Mouse (Mus musculus): ENCODE data around the gene Dus3l. TPM values are rescaled to one million over a fixed set of nuclear protein-coding genes. Genes with fewer than 3 reads are reported as not detected.

Gene Dus3l
- total RNA-seq, 2 experiments from 2014 or later = 69.0 to 73.5 TPM

DNA sequence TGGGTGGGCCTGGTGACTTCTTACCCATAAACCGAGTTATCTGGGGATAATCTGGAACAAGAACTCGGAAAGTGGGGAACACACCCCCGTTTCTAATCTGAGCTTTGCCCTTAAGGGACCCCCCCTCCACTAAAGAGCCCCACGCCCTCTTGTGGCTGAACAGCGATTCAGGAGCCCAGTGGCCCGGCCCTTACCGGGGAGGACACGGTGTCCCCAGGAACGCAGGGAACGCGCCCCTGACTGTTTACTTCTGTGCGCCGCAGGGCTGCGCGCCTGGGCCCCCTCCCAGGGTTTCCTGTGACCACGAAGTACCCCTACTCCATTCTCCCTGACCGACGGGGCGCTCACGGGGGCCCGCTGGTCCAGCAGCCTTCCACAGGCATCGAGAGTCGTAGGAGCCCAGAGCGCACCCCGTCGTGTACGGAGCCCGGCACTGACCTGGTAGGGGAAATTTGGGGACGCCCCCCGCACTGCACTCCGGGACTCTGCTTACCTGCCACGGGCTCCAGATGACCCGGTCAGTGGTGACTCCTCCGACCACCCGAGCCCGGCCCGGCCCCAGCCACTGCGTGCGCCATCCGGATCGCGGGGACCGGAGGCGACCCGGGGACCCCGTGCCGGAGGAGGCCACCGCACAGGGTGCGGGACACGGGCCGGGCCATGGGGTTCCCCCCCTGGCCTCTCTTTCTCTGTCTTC lies 7.7 kb upstream of the Dus3l start:
- DNase-seq (ENCODE audit: extremely low spot score in 1 of 2, low spot score in 2 of 2) = no peak
- H3K4me3 ChIP-seq = peak overlapping the region; percentile 36
- intact Hi-C loops (cut with DNase I) = loop anchor here (1.0 kb wide), 1 partner anchor 40 kb away; the partner anchor contains the start of gene Ndufa11
- peak; percentile 41 for TF ChIP-seq CTCF (IDR thresholded peaks at IDR 0.05)
- H3K27ac ChIP-seq = no peak overlapping the region

DNA sequence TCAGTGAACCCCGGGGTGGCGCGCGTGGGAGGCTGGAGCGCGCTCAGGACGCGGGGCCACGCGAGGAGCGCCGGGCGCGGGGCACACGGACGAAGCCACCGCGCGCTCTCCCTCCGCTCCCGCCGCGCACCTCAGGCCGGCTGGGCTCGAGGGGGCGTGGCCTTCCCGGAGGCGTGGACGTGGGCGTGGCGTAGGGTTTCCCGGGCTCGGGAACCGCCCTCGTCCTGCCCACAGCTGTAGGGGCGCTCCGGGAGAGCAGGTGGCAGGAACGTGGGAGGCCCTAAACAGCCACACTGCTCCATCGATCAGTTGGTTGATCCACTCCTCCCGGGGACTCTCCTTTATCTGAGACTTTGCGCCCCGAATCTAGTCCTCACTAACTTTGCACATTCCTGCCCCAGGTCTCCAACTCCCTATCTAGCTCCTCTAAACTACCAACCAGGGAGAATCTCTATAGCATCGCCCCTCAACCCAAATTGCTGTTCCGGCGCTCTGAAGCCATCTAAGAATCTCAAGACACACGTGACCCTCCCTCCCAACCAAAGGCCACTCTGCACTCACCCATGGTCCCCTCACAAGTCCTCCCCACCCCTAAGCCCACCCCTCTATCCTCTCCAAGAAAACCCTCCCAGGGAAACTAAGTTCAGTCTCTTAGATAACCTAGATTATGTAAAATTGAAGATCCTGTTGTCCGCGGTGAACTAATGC lies 7.0 kb upstream of the Dus3l start, which contains the start of gene Nrtn:
Gene Nrtn (minus strand): TSS at position 115 of the 708 bp plus-strand sequence.
- no peak for TF ChIP-seq CTCF (IDR thresholded peaks at IDR 0.05)
- peak within 1 kb of the TSS; percentile 36 for H3K4me3 ChIP-seq
- intact Hi-C loops (cut with DNase I) = loop anchor here (1.0 kb wide), 1 partner anchor 40 kb away; the partner anchor contains the start of gene Ndufa11
- peak; percentile 68 to 75 for DNase-seq (ENCODE audit: extremely low spot score in 1 of 2, low spot score in 2 of 2)
- no peak within 1 kb of the TSS for H3K27ac ChIP-seq

DNA sequence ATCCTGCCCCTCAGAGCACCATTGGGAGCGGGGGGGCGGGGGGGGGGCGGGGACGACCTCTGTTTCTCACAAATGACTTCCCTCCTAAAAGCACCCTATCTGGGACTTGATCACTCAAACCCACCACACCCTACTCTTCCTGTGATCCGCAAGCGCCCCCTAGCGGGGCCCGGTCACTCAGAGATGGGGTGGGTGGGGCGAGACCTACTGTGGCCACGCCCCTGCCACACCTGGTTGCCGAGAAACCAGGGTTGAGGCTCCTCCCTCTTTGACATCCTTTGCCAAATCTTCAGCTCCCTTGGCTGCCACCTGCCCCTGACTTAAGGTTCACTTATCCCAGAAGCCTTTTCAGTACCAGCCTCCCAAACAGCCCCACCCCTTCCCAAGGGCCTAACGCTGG lies 6.4 kb upstream of the Dus3l start:
- TF ChIP-seq CTCF (IDR thresholded peaks at IDR 0.05) = peak; percentile 64
- DNase-seq (ENCODE audit: extremely low spot score in 1 of 2, low spot score in 2 of 2) = peak; percentile 60 to 64
- H3K4me3 ChIP-seq = no peak overlapping the region
- no peak overlapping the region for H3K27ac ChIP-seq
- intact Hi-C loops (cut with DNase I) = no loop called here

DNA sequence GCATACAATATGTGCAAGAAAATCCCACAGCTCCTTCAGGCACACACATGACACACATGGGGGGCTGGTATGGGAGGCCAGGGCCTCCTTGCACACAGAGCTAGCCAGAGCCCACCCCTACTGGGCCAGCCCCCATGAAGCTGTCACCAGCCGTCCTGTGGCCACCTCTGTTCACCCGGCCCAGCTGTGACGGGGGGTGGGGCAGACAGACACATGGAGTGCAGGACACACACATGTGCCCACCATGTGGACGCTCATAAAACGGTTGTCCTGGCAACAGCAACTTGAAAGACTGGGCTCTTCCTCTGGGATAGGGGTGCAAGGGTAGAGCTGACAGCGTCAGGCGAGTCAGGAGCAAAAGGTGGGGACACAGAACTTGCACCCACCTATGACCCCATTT lies 5.3 kb upstream of the Dus3l start:
- TF ChIP-seq CTCF (IDR thresholded peaks at IDR 0.05) = no peak
- no peak overlapping the region for H3K27ac ChIP-seq
- DNase-seq (ENCODE audit: extremely low spot score in 1 of 2, low spot score in 2 of 2) = no peak
- no peak overlapping the region for H3K4me3 ChIP-seq
- intact Hi-C loops (cut with DNase I) = no loop called here

DNA sequence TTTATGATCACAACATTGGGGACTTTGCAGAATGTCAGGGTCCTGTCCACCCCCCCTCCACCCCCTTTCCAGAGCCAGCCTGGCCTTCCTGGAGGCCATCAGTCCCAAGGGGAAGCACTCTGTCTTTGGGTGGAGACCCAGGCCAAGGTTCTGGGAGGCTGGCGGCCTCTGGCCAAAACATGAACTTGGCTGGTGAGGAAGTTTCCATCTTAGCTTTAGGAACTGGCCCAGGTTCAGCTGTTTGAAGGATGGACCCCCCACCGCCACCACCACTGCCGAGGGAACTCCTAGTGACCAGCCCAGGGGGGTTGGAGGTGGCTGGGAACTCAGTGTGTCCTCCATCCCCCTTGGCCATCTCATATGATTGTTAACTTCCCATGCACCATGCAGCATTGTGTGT lies 3.5 kb upstream of the Dus3l start:
- no peak for DNase-seq (ENCODE audit: extremely low spot score in 1 of 2, low spot score in 2 of 2)
- intact Hi-C loops (cut with DNase I) = loop anchor here (5.0 kb wide), 2 partner anchors 89 to 149 kb away; partner anchors contain the start of genes Ranbp3 and Rpl36
- H3K27ac ChIP-seq = no peak overlapping the region
- H3K4me3 ChIP-seq = no peak overlapping the region
- no peak for TF ChIP-seq CTCF (IDR thresholded peaks at IDR 0.05)

DNA sequence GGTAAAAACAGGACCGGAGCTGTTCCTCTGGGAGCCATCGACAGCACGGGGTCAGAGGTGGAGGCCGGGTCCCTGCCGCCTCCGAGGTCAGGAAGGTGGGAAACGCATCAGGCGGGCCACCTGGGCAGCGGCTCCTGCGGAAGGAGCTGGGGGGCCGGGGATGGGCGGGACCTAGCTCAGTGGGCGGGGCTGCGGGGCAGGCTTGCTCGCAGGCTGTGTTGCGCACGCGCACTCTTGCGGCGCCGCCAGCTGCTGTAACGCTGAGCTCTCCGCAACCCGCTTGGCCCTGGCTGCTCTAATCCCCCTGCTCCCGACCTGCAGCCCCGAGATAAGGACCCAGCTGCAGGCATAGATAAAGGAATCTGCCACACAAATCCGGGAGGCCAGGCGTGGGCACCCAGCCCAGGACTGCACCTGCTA lies 2.6 kb upstream of the Dus3l start:
- intact Hi-C loops (cut with DNase I) = loop anchor here (2.0 to 5.0 kb wide), 3 partner anchors 45 to 150 kb away; partner anchors contain the start of genes Ndufa11, Ranbp3 and Rpl36
- no peak for TF ChIP-seq CTCF (IDR thresholded peaks at IDR 0.05)
- H3K27ac ChIP-seq = peak overlapping the region; percentile 92
- DNase-seq (ENCODE audit: extremely low spot score in 1 of 2, low spot score in 2 of 2) = peak; percentile 82 to 89
- peak overlapping the region; percentile 62 for H3K4me3 ChIP-seq

DNA sequence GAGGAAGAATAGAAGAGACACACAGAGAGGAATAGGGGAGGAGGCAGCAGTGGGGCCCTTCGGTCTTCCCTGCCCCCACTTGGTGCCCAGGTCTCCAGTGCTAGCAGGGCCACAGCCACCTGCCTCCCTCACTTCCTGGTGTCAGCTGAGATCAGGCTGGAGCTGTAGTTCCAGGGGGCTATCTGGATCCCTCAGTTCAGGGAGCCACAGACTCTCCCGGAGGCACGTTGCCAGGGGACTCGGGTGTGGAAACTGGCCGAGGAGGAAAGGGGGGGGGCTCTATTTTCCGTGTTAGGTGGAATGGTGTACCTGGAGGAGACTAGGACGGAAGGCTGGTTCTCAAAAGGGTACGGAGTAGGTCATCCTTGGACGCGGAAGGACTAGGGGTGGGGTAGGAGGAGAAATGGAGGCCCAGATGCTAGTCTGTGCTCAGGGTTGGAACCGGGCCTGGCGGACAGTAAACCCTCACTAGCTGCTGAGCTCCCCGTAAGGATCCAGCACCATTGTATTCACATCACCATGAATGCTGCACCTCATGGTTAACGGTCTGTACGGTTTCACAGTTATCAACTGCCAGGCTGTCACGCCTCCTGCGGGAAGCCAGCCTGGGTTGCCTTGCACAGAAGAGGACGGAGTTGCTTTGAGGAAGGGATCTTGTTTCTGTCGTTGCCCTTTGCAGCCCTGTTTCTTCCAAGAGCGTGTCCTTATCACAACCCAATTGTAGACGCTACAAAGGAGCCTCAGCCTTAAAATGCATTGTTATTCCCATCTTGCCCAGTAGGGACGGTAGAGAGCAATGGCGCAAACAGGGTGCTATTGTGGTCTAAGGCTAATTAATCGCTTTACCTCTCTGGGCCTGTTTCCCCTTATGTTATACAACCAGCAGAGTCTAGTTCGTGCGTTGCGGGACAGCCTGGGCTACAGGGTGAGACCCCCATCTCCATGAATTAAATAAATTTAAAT lies 1.5 kb upstream of the Dus3l start:
- peak overlapping the region; percentile 62 for H3K4me3 ChIP-seq
- intact Hi-C loops (cut with DNase I) = loop anchor here (2.0 to 5.0 kb wide), 3 partner anchors 46 to 151 kb away; partner anchors contain the start of genes Ndufa11, Ranbp3 and Rpl36
- peak; percentile 63 to 64 for DNase-seq (ENCODE audit: extremely low spot score in 1 of 2, low spot score in 2 of 2)
- TF ChIP-seq CTCF (IDR thresholded peaks at IDR 0.05) = peak; percentile 99
- H3K27ac ChIP-seq = peak overlapping the region; percentile 92

DNA sequence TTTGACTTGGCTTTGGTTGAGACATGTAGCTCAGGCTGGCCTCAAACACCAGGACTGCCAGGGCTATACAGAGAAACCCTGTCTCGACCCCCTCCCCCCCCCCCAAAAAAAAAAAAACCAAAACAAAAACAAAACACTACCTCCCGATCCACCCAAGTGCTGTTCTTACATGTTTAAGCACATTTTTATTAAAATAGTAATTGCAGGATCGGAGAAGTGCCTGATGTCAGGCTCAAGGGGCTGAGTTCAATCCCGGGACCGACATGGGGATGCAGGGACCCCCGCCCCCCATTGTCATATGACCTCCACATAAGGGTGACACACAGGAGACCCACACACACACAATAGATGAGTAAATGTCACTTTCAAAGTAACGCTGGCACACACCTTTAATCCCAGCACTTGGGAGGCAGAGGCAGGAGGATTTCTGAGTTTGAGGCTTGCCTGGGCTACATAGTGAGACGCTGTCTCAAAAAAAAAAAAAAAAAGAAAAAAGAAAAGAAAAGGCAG lies 761 bp upstream of the Dus3l start:
- intact Hi-C loops (cut with DNase I) = loop anchor here (2.0 to 5.0 kb wide), 3 partner anchors 47 to 151 kb away; partner anchors contain the start of genes Ndufa11, Ranbp3 and Rpl36
- peak overlapping the region; percentile 97 for H3K27ac ChIP-seq
- no peak for DNase-seq (ENCODE audit: extremely low spot score in 1 of 2, low spot score in 2 of 2)
- TF ChIP-seq CTCF (IDR thresholded peaks at IDR 0.05) = no peak
- peak overlapping the region; percentile 53 for H3K4me3 ChIP-seq

DNA sequence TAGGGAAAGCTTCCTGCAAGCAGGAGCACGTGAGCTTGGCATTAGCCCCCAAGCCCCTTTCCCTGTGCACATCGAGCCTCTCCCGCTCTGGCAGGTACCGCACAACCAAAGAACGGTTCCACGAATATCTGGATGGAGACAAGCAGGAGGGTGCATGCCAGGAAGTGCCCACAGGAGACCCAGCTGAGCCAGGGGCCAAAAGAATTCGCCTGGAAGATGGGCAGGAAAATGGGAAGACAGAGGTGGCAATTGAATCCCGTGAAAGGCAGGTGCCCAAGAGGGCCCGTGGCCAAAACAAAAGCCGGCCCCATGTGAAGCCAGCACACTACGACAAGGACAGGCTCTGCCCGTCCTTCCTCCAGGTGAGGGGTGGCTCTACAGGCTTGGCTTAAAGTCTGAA lies 874 bp downstream of the Dus3l start:
- no peak for TF ChIP-seq CTCF (IDR thresholded peaks at IDR 0.05)
- DNase-seq (ENCODE audit: extremely low spot score in 1 of 2, low spot score in 2 of 2) = no peak
- Histone ChIP-seq H3K27ac (peak overlapping the region; percentile 97), H3K4me3 (peak overlapping the region; percentile 53)
- intact Hi-C loops (cut with DNase I) = no loop called here

DNA sequence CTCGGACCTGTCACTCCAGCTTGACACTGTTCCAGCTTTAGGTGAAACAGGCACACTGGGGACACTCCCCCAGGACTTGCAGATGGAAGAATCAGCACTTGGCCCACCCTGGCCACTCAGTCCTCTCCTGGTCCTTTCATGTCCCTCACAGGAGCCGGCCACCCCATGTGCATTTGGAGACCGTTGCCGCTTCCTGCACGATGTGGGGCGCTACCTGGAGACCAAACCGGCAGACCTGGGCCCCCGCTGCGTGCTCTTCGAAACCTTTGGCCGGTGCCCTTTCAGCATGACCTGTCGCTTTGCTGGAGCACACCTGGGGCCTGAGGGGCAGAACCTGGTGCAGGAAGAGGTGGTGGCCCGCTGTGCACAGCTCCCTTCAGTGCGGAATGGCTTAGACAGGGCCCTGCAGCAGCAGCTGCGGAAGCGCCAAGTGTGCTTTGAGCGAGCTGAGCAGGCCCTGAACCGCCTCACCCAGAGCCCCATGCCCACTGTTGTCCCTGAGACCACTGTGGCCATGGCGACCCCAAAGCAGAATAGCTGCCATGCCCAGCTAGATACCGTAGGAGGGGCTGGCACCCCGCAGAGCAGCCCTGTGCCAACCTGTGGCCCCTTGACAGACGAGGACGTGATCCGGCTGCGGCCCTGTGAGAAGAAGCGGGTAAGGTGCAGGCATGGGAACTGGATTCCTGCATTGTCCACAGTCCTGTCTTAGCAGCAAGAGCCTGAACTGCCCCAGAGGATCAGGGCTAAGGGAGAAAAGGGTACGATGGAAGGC lies 2.3 kb downstream of the Dus3l start:
- Histone ChIP-seq H3K27ac (no peak overlapping the region), H3K4me3 (no peak overlapping the region)
- intact Hi-C loops (cut with DNase I) = no loop called here
- no peak for DNase-seq (ENCODE audit: extremely low spot score in 1 of 2, low spot score in 2 of 2)
- no peak for TF ChIP-seq CTCF (IDR thresholded peaks at IDR 0.05)

Data from left cerebral cortex, adult 2 months (tissue).